Mouse (Mus musculus): ENCODE measurements around the gene Zfp574. TPM values are rescaled to one million over a fixed set of nuclear protein-coding genes. Genes with fewer than 3 reads are reported as not detected.

Gene Zfp574
- polyA plus RNA-seq, 2 experiments, result 28.0 to 33.3 TPM

- Histone ChIP-seq H3K9me3 (ENCODE audit: control insufficient read depth, low read length) (no peaks in the 10 kb centered on the region), H3K9ac (ENCODE audit: low read depth, low read length, severe bottlenecking) (no peak overlapping the region), H3K27me3 (ENCODE audit: control insufficient read depth, insufficient read depth, low read length) (0 out of 2 replicates have a peak, but pooled peaks cover 4% of the 10 kb centered on the region), H3K36me3 (ENCODE audit: control insufficient read depth, insufficient read depth, low read length) (no peaks in the 10 kb centered on the region), H3K4me1 (ENCODE audit: control insufficient read depth, insufficient read depth, low read length) (no peaks in the 10 kb centered on the region), H3K4me2 (replicated peaks; ENCODE audit: low read depth, low read length, severe bottlenecking) (no peak overlapping the region), H3K27ac (replicated peaks; ENCODE audit: low read depth, low read length) (no peak overlapping the region), H3K4me3 (replicated peaks; ENCODE audit: low read length) (no peak overlapping the region)
- no peak for ATAC-seq (ENCODE audit: low FRiP score, low read depth)
- TF ChIP-seq POLR2A (IDR thresholded peaks at IDR 0.05; ENCODE audit: borderline replicate concordance, extremely low read depth, insufficient read depth, insufficient read length), result no peak
- DNase-seq (ENCODE audit: low spot score), result no peak
- 89% methylated on average over 9 of the region's 9 CpGs for WGBS
These were observed 38.0 kb downstream of the Zfp574 start for GRCm38 (mm10) chr7:25110336-25110735.

DNA sequence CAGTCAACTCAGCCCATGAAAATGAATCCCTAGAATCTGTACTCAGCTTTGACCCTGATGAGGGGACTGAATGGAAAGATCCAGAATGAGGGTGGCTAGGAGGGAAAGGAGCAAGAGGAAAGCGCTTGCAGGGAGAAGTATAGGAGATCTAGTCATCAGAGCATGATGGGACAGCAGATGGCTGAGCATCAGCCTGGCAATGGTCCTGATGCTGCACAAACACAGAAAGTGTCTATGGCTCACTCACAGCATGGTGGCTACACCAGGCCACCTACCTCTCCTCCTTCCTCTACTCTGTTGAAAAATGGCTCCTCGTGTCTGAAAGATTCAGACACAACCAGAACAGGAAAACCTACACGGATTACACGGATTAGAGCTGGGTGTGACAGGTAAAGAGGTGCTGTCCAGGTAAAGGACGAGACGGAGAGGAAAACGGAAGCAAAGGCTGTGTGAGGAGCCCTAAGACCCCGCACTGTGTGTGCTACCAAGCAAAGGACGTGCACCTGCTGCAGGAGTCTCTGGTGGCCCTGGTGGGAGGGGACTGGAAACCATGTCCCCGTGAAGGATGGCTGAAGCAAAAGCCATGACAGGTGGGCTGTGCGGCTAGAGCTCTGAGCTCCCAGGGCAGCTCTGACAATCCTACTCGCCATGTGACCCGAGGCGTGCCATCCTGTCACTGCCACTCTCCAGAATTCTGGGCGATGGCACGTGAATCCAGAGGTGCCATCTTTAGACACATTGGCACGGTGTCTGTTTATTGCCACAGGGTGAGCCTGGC, 40.0 kb downstream of the Zfp574 start:
- no peaks in the 10 kb centered on the region for H3K36me3 ChIP-seq (ENCODE audit: control insufficient read depth, insufficient read depth, low read length)
- no peak overlapping the region for H3K9ac ChIP-seq (ENCODE audit: low read depth, low read length, severe bottlenecking)
- no peaks in the 10 kb centered on the region for H3K9me3 ChIP-seq (ENCODE audit: control insufficient read depth, low read length)
- DNase-seq (ENCODE audit: low spot score) (no peak), ATAC-seq (ENCODE audit: low FRiP score, low read depth) (no peak)
- no peaks in the 10 kb centered on the region for H3K4me1 ChIP-seq (ENCODE audit: control insufficient read depth, insufficient read depth, low read length)
- H3K27ac ChIP-seq (replicated peaks; ENCODE audit: low read depth, low read length), result no peak overlapping the region
- 0 out of 2 replicates have a peak, but pooled peaks cover 5% of the 10 kb centered on the region for H3K27me3 ChIP-seq (ENCODE audit: control insufficient read depth, insufficient read depth, low read length)
- no peak overlapping the region for H3K4me3 ChIP-seq (replicated peaks; ENCODE audit: low read length)
- TF ChIP-seq POLR2A (IDR thresholded peaks at IDR 0.05; ENCODE audit: borderline replicate concordance, extremely low read depth, insufficient read depth, insufficient read length), result no peak
- no peak overlapping the region for H3K4me2 ChIP-seq (replicated peaks; ENCODE audit: low read depth, low read length, severe bottlenecking)
- WGBS, result 82% methylated on average over 17 of the region's 17 CpGs

- WGBS, result 82% methylated on average over 16 of the region's 16 CpGs
- Histone ChIP-seq H3K36me3 (ENCODE audit: control insufficient read depth, insufficient read depth, low read length) (no peaks in the 10 kb centered on the region), H3K27me3 (ENCODE audit: control insufficient read depth, insufficient read depth, low read length) (0 out of 2 replicates have a peak, but pooled peaks cover 5% of the 10 kb centered on the region), H3K9me3 (ENCODE audit: control insufficient read depth, low read length) (no peaks in the 10 kb centered on the region), H3K4me1 (ENCODE audit: control insufficient read depth, insufficient read depth, low read length) (no peaks in the 10 kb centered on the region), H3K4me2 (replicated peaks; ENCODE audit: low read depth, low read length, severe bottlenecking) (no peak overlapping the region), H3K9ac (ENCODE audit: low read depth, low read length, severe bottlenecking) (no peak overlapping the region), H3K4me3 (replicated peaks; ENCODE audit: low read length) (no peak overlapping the region), H3K27ac (replicated peaks; ENCODE audit: low read depth, low read length) (no peak overlapping the region)
- no peak for DNase-seq (ENCODE audit: low spot score)
- no peak for ATAC-seq (ENCODE audit: low FRiP score, low read depth)
- TF ChIP-seq POLR2A (IDR thresholded peaks at IDR 0.05; ENCODE audit: borderline replicate concordance, extremely low read depth, insufficient read depth, insufficient read length), result no peak
These were observed 40.7 kb downstream of the Zfp574 start for GRCm38 (mm10) chr7:25112956-25113603.

- no peaks in the 10 kb centered on the region for H3K4me1 ChIP-seq (ENCODE audit: control insufficient read depth, insufficient read depth, low read length)
- no peak overlapping the region for H3K9ac ChIP-seq (ENCODE audit: low read depth, low read length, severe bottlenecking)
- H3K4me3 ChIP-seq (replicated peaks; ENCODE audit: low read length), result no peak overlapping the region
- DNase-seq (ENCODE audit: low spot score), result no peak
- H3K27me3 ChIP-seq (ENCODE audit: control insufficient read depth, insufficient read depth, low read length), result 0 out of 2 replicates have a peak, but pooled peaks cover 2% of the 10 kb centered on the region
- 75% methylated on average over 25 of the region's 25 CpGs for WGBS
- no peaks in the 10 kb centered on the region for H3K9me3 ChIP-seq (ENCODE audit: control insufficient read depth, low read length)
- H3K27ac ChIP-seq (replicated peaks; ENCODE audit: low read depth, low read length), result no peak overlapping the region
- H3K4me2 ChIP-seq (replicated peaks; ENCODE audit: low read depth, low read length, severe bottlenecking), result no peak overlapping the region
- TF ChIP-seq POLR2A (IDR thresholded peaks at IDR 0.05; ENCODE audit: borderline replicate concordance, extremely low read depth, insufficient read depth, insufficient read length), result no peak
- no peaks in the 10 kb centered on the region for H3K36me3 ChIP-seq (ENCODE audit: control insufficient read depth, insufficient read depth, low read length)
- no peak for ATAC-seq (ENCODE audit: low FRiP score, low read depth)
These were observed 47.9 kb downstream of the Zfp574 start for GRCm38 (mm10) chr7:25120061-25120834.

DNA sequence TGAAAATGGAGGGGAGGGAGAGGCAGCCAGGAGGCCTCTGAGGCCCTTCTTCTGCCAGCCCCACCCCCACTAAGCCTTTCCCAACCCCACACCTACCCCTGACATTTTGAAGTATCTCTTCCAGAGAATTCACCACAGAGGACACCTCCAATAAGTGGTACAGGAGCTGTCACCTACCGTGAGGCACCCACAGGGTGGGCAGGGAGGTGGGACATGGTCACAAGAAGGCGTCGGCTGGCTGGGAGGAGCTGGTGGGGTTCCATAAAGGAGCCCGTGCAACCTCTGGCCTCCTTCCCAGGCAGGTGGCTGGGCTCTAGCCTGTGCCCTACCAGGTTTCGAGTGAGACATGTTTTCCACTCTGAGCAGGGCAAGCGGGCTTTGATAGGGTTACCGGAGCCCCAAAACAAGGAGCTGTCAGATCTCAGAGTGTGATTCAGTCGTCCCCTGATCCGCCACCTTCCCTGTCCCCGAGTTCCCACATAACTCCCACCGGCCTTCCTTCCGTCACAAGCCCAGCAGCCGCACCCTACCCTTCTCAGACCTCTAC, 48.9 kb downstream of the Zfp574 start:
- Histone ChIP-seq H3K4me1 (ENCODE audit: control insufficient read depth, insufficient read depth, low read length) (no peaks in the 10 kb centered on the region), H3K27me3 (ENCODE audit: control insufficient read depth, insufficient read depth, low read length) (no peaks in the 10 kb centered on the region), H3K9me3 (ENCODE audit: control insufficient read depth, low read length) (no peaks in the 10 kb centered on the region), H3K36me3 (ENCODE audit: control insufficient read depth, insufficient read depth, low read length) (no peaks in the 10 kb centered on the region), H3K27ac (replicated peaks; ENCODE audit: low read depth, low read length) (no peak overlapping the region), H3K4me2 (replicated peaks; ENCODE audit: low read depth, low read length, severe bottlenecking) (no peak overlapping the region), H3K4me3 (replicated peaks; ENCODE audit: low read length) (no peak overlapping the region), H3K9ac (ENCODE audit: low read depth, low read length, severe bottlenecking) (no peak overlapping the region)
- no peak for TF ChIP-seq POLR2A (IDR thresholded peaks at IDR 0.05; ENCODE audit: borderline replicate concordance, extremely low read depth, insufficient read depth, insufficient read length)
- WGBS, result 61% methylated on average over 13 of the region's 13 CpGs
- ATAC-seq (ENCODE audit: low FRiP score, low read depth) (no peak), DNase-seq (ENCODE audit: low spot score) (no peak)
